Mouse (Mus musculus) limb, embryonic 15.5 days (tissue): ENCODE results near the gene Hsf5. TPM values are rescaled to one million over a fixed set of nuclear protein-coding genes. Genes with fewer than 3 reads are reported as not detected.

Source experiments
- ATAC-seq: fragments of 200-750 bp; cut with Nextera tagmentation; 2 replicates; pipeline ENCODE4 v1.8.0; 2017; ENCODE audit warnings: low read depth, moderate TSS enrichment; ENCODE audit not compliant: insufficient number of reproducible peaks, low FRiP score, low TSS enrichment
- H3K27ac ChIP-seq: fragments of 300-500 bp; sonication (generic); 2 replicates; pipeline ENCODE4 v1.5.1; 2015; ENCODE audit warnings: moderate library complexity, mild to moderate bottlenecking, inconsistent platforms
- H3K27me3 ChIP-seq: fragments of 300-500 bp; sonication (generic); 2 replicates; pipeline ENCODE4 v1.6.1; 2015; ENCODE audit warnings: inconsistent platforms
- H3K36me3 ChIP-seq: fragments of 300-500 bp; sonication (generic); 2 replicates; pipeline ENCODE4 v1.6.1; 2015; ENCODE audit warnings: inconsistent platforms
- H3K4me1 ChIP-seq: fragments of 300-500 bp; sonication (generic); 2 replicates; pipeline ENCODE4 v1.6.1; 2015; ENCODE audit warnings: inconsistent platforms
- H3K4me2 ChIP-seq: fragments of 300-500 bp; sonication (generic); 2 replicates; pipeline ENCODE4 v1.6.1; 2015; ENCODE audit warnings: mild to moderate bottlenecking, inconsistent platforms
- H3K4me3 ChIP-seq: fragments of 300-500 bp; sonication (generic); 2 replicates; pipeline ENCODE4 v1.5.1; 2015; ENCODE audit warnings: mild to moderate bottlenecking, inconsistent platforms
- H3K9ac ChIP-seq: fragments of 300-500 bp; sonication (generic); 2 replicates; pipeline ENCODE4 v1.6.1; 2015; ENCODE audit warnings: inconsistent platforms
- H3K9me3 ChIP-seq: fragments of 300-500 bp; sonication (generic); 2 replicates; pipeline ENCODE4 v1.6.1; 2016; ENCODE audit warnings: inconsistent platforms
- WGBS: fragments of 180-500 bp; shearing (Covaris S2); methylation state at CpG from one replicate; pipeline ENCODE4 v1.1.7; 2015; 5-methylcytosine and 5-hydroxymethylcytosine counted together
- polyA plus RNA-seq: library from polyadenylated mRNA; unstranded; fragments of >200 nt; fragmentation: Nextera tagmentation; extraction: Ambion mirVana; gene quantifications from 2 replicates; pipeline ENCODE4 v1.2.1, GENCODE M21; 2015

Hsf5 gene
- polyA plus RNA-seq, 1 experiment from 2014 or later = 0.22 TPM

DNA sequence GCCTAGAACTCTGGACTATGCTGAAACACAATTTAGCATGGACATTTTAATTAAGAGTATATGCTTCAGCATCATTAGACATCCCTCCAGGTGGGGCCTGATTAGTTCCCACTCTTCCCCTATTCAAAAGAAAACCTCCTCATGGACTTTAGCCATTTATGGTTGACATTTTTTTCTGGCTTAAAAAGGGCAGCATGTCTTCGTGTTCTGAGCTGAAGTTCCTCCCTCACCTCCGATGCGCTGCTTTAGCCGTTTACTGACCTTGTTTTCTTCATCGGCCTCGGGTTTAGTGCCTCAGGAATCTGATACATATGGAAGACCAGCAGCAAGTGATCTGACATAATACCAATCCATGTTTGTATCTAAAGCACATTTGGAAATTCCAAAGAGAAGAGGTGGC lies 47.0 kb downstream of the Hsf5 start:
- H3K4me2 ChIP-seq = no peak overlapping the region
- ATAC-seq = no peak
- WGBS = 60% methylated on average over 6 of the region's 6 CpGs

DNA sequence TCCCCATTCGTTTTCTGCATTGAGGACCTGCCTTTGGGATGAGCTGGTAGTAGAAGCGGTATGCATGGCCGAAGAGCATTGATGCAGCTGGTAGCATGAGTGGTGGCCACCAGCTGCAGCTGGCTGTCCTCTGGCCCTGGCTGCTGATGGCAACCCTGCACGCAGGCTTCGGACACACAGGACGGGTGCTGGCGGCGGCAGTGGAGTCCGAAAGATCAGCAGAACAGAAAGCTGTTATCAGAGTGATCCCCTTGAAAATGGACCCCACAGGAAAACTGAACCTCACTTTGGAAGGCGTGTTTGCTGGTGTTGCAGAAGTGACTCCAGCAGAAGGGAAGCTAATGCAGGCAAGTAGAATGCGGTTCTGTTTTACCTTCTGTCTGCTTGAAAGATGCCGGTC lies 47.6 kb downstream of the Hsf5 start:
- H3K4me2 ChIP-seq = no peak overlapping the region
- ATAC-seq = no peak
- H3K9ac ChIP-seq = no peak overlapping the region
- 55% methylated on average over 12 of the region's 12 CpGs for WGBS
- no peak overlapping the region for H3K27ac ChIP-seq
- H3K27me3 ChIP-seq = peaks cover 12% of the 10 kb centered on the region; the same call in 1 of the 2 replicates
- peaks cover 5% of the 10 kb centered on the region for H3K4me1 ChIP-seq
- peak overlapping the region; percentile 44 for H3K4me3 ChIP-seq
- no peaks in the 10 kb centered on the region for H3K9me3 ChIP-seq
- H3K36me3 ChIP-seq = no peaks in the 10 kb centered on the region

More for the DNA sequence above, 47.0 kb downstream of the Hsf5 start:
- Histone ChIP-seq H3K27me3 (peaks cover 12% of the 10 kb centered on the region; the same call in 1 of the 2 replicates), H3K4me1 (peaks cover 5% of the 10 kb centered on the region), H3K36me3 (no peaks in the 10 kb centered on the region), H3K9ac (no peak overlapping the region), H3K9me3 (no peaks in the 10 kb centered on the region), H3K4me3 (peak overlapping the region; percentile 44), H3K27ac (no peak overlapping the region)

DNA sequence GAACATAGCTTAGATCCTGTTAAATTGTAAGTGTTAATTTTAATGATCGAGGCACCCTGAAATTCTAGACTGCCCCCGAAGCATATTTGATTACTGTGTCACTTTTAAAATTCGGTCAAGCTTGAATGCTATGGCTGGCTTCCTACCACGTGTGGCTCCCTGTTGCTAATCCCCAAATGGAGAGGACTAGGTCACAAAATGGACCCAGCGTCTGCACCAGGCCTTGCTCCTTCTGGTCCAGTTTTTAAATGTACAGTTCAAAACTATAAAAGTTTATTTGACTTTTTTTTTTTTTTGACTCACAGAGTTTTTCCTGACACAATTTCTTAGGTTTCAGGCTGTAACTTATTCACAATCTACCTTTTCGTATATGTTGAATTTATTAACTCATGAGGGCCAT lies 48.3 kb downstream of the Hsf5 start:
- 49% methylated on average over 6 of the region's 6 CpGs for WGBS
- H3K9me3 ChIP-seq = no peaks in the 10 kb centered on the region
- peaks cover 12% of the 10 kb centered on the region; the same call in 1 of the 2 replicates for H3K27me3 ChIP-seq
- H3K9ac ChIP-seq = no peak overlapping the region
- ATAC-seq = no peak
- H3K36me3 ChIP-seq = no peaks in the 10 kb centered on the region
- 0 out of 2 replicates have a peak overlapping the region, but pooled peaks have one; percentile 13 for H3K4me3 ChIP-seq
- H3K27ac ChIP-seq = no peak overlapping the region
- H3K4me1 ChIP-seq = peaks cover 5% of the 10 kb centered on the region
- no peak overlapping the region for H3K4me2 ChIP-seq

DNA sequence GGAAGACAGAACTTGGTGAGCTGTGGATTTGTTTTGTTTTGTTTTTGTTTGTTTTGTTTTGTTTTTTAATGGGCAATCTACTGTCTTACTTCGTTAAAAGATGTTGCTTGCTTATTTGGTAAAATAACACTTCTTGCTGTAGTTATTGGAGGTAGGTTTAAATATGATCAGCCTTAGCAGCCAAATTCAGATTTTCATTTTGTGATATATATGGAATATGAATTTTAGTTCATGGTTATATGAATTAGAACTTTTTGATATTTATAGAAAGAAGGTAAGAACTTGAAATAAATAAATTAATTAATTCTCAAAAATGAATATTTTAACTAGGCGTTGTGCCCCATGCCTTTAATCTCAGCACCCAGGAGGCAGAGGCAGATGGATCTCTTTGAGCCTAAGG lies 48.7 kb downstream of the Hsf5 start:
- peak overlapping the region; percentile 23 for H3K4me3 ChIP-seq
- no peaks in the 10 kb centered on the region for H3K36me3 ChIP-seq
- whole genome bisulfite sequencing = 64% methylated on average over 2 of the region's 2 CpGs
- no peak overlapping the region for H3K9ac ChIP-seq
- ATAC-seq = no peak
- peaks cover 5% of the 10 kb centered on the region for H3K4me1 ChIP-seq
- H3K4me2 ChIP-seq = no peak overlapping the region
- H3K27me3 ChIP-seq = peaks cover 12% of the 10 kb centered on the region; the same call in 1 of the 2 replicates
- no peak overlapping the region for H3K27ac ChIP-seq
- no peaks in the 10 kb centered on the region for H3K9me3 ChIP-seq

DNA sequence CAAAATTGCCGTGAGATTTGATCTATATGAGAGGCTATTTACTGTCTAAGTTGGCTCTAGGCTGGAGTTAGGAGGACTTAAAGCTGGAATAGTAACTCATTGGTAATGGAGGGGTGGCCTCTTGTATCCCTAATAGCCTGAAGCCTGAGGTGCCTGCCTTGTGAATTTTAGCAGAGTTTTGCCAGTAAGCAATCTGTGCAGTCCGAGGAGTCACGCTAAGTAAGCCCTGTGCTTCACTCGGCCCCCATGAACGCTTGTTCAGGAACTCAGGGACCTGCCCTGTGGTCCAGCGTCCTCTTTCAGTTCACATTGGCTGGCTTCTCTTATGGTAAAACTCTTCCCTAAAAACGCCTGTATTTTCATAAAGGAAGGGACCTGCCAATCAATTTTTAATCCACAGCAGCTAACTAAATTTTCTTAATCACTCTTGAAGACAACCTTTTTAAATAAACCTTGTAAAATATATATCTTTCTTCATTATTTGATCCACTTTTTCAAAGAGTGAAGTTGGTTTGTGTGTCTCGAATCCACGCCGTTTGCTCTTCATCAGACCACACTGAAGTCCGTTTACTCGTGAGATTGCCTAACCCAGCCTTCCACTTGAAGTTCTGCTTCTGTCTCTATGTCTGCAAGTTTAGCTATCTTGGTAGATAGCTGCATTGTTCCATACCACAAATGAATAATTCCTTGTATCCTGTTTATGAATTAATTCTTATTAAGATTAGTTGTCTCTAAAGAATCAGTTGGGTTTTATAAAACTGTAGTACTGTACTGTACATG lies 49.5 kb downstream of the Hsf5 start:
- no peak for ATAC-seq
- no peak overlapping the region for H3K9ac ChIP-seq

DNA sequence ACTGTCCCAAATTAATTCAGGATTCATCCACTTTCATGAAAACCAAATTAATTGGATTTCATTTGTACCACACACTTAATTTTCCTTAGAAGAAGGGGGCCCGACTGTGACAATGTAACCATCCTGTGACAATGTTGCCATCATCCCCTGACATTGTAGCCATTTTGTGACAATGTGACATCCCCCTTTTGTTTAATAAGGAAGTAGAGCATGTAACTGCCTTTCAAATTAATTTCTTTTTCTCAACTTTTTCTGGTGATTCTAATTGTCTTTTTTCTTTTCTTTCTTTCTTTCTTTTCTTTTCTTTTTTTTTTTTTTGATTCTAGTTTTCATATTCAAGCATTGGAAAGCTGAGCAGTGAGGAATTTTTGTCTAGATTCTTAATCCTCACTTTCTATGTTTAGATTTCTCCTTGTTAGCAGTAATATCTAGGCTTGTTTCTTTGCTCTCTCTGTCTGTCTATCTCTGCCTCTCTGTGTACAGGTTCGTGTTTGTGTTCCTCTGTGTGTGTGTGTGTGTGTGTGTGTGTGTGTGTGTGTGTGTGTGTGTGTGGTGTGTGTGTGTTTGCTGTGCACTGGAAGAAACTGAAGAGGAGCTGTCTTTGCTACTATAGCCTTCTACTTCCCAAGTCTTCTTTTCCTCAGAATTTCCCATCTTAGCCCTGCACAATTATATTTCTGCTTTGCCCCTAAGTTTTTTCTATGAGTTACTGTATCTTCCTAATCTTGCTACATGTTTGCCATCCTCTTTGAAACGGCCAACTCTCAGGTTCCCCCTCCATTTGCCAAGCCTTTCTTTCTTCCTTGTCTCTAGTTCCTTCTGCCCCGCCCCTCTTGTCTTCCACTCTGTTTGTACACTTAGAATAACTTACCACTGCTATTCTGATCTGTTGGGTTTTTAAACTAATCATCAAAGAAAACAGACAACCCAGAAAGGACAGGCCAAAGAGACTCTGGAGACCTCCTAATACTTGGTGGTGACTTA lies 50.4 kb downstream of the Hsf5 start:
- Histone ChIP-seq H3K4me3 (no peak overlapping the region), H3K9ac (no peak overlapping the region), H3K4me1 (peaks cover 5% of the 10 kb centered on the region), H3K27me3 (peaks cover 12% of the 10 kb centered on the region; the same call in 1 of the 2 replicates), H3K9me3 (no peaks in the 10 kb centered on the region), H3K27ac (no peak overlapping the region), H3K36me3 (no peaks in the 10 kb centered on the region), H3K4me2 (no peak overlapping the region)
- no peak for ATAC-seq
- WGBS = 63% methylated on average over 4 of the region's 4 CpGs

More for the DNA sequence above, 49.5 kb downstream of the Hsf5 start:
- Histone ChIP-seq H3K36me3 (no peaks in the 10 kb centered on the region), H3K9me3 (no peaks in the 10 kb centered on the region), H3K27ac (no peak overlapping the region), H3K27me3 (peaks cover 12% of the 10 kb centered on the region; the same call in 1 of the 2 replicates), H3K4me3 (peak overlapping the region; percentile 23), H3K4me2 (no peak overlapping the region), H3K4me1 (peaks cover 5% of the 10 kb centered on the region)
- 60% methylated on average over 12 of the region's 12 CpGs for WGBS

DNA sequence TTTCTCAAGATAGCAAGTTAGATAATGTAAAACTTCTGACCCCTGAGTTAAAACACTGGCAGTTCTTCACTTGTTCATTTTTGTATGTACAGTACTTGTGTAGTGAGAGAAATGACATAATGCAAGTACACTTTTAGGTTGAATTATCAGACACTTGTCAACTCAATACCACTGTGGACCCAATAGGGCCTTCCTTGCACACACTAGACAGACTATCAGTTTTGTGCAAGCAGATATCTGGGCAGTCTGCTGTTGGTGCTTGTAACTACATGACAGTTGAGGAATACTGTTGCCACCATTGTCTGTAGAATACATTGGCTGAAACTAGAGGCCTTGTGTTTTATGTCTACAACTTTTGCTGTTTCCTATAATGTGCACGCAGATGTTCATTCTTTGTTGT lies 56.3 kb downstream of the Hsf5 start:
- Histone ChIP-seq H3K36me3 (no peaks in the 10 kb centered on the region), H3K9ac (no peak overlapping the region), H3K4me1 (no peaks in the 10 kb centered on the region), H3K27ac (no peak overlapping the region), H3K4me2 (no peak overlapping the region), H3K9me3 (no peaks in the 10 kb centered on the region), H3K4me3 (no peak overlapping the region), H3K27me3 (no peaks in the 10 kb centered on the region)
- WGBS = 97% methylated on average over 1 of the region's 1 CpGs
- no peak for ATAC-seq

DNA sequence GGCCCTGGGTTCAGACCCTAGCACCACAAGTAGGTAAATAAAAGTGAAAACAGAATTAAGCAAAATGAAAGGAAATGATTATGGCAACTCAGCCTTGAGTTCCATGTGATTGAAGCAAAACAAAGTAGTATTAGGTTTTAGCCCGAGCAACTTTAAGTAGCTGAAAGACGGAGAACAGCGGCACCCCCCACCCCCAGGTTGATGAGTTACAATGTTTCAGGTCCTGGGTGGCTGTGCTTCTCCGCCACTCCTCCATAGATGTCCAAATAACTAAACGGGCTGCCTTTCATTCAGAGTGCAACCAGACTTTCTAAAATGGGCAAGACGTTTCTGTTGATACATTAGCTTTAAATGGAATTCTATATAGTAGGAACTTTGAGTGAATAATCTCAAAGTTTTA lies 58.6 kb downstream of the Hsf5 start:
- 82% methylated on average over 6 of the region's 6 CpGs for WGBS
- H3K4me2 ChIP-seq = no peak overlapping the region
- H3K27me3 ChIP-seq = no peaks in the 10 kb centered on the region
- H3K9me3 ChIP-seq = no peaks in the 10 kb centered on the region
- H3K9ac ChIP-seq = no peak overlapping the region
- H3K4me3 ChIP-seq = no peak overlapping the region
- ATAC-seq = no peak
- no peaks in the 10 kb centered on the region for H3K36me3 ChIP-seq
- H3K27ac ChIP-seq = no peak overlapping the region
- H3K4me1 ChIP-seq = no peaks in the 10 kb centered on the region

DNA sequence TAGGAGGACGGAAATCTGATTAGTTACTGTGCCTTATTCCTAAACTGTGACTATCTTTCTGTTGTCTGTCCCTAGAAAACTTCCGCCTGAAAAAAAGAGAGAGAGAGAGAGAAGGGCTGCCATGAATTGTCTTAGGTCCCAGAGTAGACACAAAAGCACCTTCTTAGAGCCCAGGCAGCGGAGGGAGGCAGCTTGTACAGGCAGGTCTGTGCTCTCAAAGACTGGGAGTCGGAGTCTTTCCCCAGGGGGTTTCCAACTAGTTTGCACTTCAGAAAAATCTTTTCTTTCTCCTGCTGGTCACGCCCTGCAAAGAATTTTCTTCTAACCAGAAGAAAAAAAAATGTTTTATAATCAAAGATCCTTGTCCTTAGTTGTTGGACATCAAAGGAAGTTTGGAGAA lies 60.8 kb downstream of the Hsf5 start:
- Histone ChIP-seq H3K9ac (no peak overlapping the region), H3K27me3 (no peaks in the 10 kb centered on the region), H3K4me2 (no peak overlapping the region), H3K27ac (peak overlapping the region; percentile 51; the same call in 1 of the 2 replicates), H3K4me3 (no peak overlapping the region), H3K9me3 (no peaks in the 10 kb centered on the region), H3K36me3 (no peaks in the 10 kb centered on the region), H3K4me1 (no peaks in the 10 kb centered on the region)
- no peak for ATAC-seq
- WGBS = 55% methylated on average over 5 of the region's 5 CpGs

DNA sequence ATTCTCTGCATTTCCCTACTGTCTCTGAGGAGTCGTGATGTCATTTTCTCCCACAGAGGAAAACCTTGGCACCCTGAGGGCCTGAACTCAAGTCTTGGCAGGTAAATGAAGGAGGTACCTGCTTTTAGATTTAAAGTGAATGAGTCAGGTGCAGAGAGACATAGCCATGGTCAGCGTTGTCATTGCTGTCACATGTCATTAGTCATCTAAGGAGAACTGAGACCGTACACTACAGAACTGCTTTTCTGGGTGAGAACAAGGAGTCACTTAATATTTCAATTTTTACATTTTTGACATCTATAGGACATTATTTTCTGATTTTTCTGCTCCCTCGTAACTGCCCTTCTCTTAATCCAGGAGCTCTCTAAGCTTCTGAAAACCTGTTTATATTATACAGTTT lies 61.6 kb downstream of the Hsf5 start:
- H3K9me3 ChIP-seq = no peaks in the 10 kb centered on the region
- H3K4me3 ChIP-seq = no peak overlapping the region
- no peak overlapping the region for H3K27ac ChIP-seq
- H3K36me3 ChIP-seq = no peaks in the 10 kb centered on the region
- ATAC-seq = no peak
- no peak overlapping the region for H3K4me2 ChIP-seq
- H3K4me1 ChIP-seq = no peaks in the 10 kb centered on the region
- no peaks in the 10 kb centered on the region for H3K27me3 ChIP-seq
- 72% methylated on average over 4 of the region's 4 CpGs for WGBS
- no peak overlapping the region for H3K9ac ChIP-seq

DNA sequence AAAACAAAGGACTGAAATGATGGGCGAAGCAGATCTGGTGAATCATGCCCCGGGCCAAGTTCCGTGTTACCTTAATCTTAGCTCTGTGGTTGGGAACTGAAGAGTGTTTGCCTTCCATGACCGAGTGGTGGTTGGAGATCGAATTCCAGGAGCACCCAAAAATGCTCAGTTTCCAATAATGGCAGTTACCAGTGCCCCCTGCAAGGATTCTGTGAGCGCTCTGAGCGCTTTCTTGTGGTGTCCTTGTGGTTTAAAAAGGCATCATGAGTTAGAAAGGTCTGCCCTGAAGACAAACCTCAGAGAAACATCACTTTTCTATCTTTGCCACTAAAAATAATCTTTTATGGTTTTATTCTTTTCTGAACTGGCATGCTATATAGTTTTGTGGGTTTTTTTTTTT lies 62.0 kb downstream of the Hsf5 start:
- Histone ChIP-seq H3K4me3 (no peak overlapping the region), H3K4me1 (no peaks in the 10 kb centered on the region), H3K27ac (no peak overlapping the region), H3K4me2 (no peak overlapping the region), H3K9ac (no peak overlapping the region), H3K27me3 (no peaks in the 10 kb centered on the region), H3K9me3 (no peaks in the 10 kb centered on the region), H3K36me3 (no peaks in the 10 kb centered on the region)
- 68% methylated on average over 7 of the region's 7 CpGs for WGBS
- no peak for ATAC-seq

DNA sequence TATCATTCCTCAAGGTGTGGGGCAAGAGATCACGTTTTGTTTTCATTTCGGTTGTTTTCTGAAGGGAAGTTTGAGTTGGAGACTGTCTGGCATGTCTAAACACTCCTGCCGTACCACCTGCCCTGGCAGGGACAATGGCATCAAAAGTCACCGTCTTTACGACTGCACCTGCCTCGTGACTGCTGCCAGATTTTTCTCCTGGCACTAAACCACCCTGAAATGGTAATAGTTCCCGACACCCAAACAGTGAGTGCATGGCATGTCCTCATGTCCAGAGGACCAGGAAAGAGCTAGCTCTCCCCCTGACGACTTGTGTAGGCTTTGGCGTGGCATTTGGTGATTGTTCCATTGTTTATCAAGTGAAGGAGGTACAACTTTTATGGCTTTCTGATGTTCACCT lies 63.8 kb downstream of the Hsf5 start:
- H3K9ac ChIP-seq = no peak overlapping the region
- WGBS = 68% methylated on average over 9 of the region's 9 CpGs
- no peak for ATAC-seq

More for the DNA sequence above, 63.8 kb downstream of the Hsf5 start:
- Histone ChIP-seq H3K4me1 (no peaks in the 10 kb centered on the region), H3K36me3 (no peaks in the 10 kb centered on the region), H3K9me3 (no peaks in the 10 kb centered on the region), H3K27ac (no peak overlapping the region), H3K4me3 (no peak overlapping the region), H3K27me3 (no peaks in the 10 kb centered on the region), H3K4me2 (no peak overlapping the region)
